Mouse (Mus musculus) hindbrain, embryonic 12.5 days (tissue): ENCODE measurements around the gene Slco3a1. TPM values are rescaled to one million over a fixed set of nuclear protein-coding genes. Genes with fewer than 3 reads are reported as not detected.

ENCODE experiments used
- ATAC-seq: fragments of 200-750 bp; cut with Nextera tagmentation; 2 replicates; pipeline ENCODE4 v1.8.0; 2017; ENCODE audit warnings: moderate TSS enrichment; ENCODE audit not compliant: low FRiP score
- H3K27ac ChIP-seq: fragments of 300-500 bp; sonication (generic); 2 replicates; pipeline ENCODE4 v1.5.1; 2016; ENCODE audit warnings: mild to moderate bottlenecking
- H3K27me3 ChIP-seq: fragments of 300-500 bp; sonication (generic); 2 replicates; pipeline ENCODE4 v1.6.1; 2016; ENCODE audit warnings: mild to moderate bottlenecking
- H3K36me3 ChIP-seq: fragments of 300-500 bp; sonication (generic); 2 replicates; pipeline ENCODE4 v1.6.1; 2016; ENCODE audit warnings: mild to moderate bottlenecking
- H3K4me1 ChIP-seq: fragments of 300-500 bp; sonication (generic); 2 replicates; pipeline ENCODE4 v1.6.1; 2016
- H3K4me2 ChIP-seq: fragments of 300-500 bp; sonication (generic); replicated peaks from 2 replicates; pipeline ENCODE4 v1.6.1; 2016; ENCODE audit warnings: mild to moderate bottlenecking
- H3K4me3 ChIP-seq: fragments of 300-500 bp; sonication (generic); 2 replicates; pipeline ENCODE4 v1.5.1; 2016; ENCODE audit warnings: mild to moderate bottlenecking
- H3K9ac ChIP-seq: fragments of 300-500 bp; sonication (generic); 2 replicates; pipeline ENCODE4 v1.6.1; 2016; ENCODE audit warnings: mild to moderate bottlenecking, moderate library complexity
- H3K9me3 ChIP-seq: fragments of 300-500 bp; sonication (generic); replicated peaks from 2 replicates; pipeline ENCODE4 v1.6.1; 2016; ENCODE audit warnings: mild to moderate bottlenecking
- WGBS: fragments of 180-500 bp; shearing (Covaris S2); methylation state at CpG from one replicate; pipeline ENCODE4 v1.1.7; 2016; 5-methylcytosine and 5-hydroxymethylcytosine counted together
- polyA plus RNA-seq: library from polyadenylated mRNA; unstranded; fragments of >200 nt; fragmentation: Nextera tagmentation; extraction: Ambion mirVana; gene quantifications from 2 replicates; pipeline ENCODE4 v1.2.1, GENCODE M21; 2016

Slco3a1 gene
- polyA plus RNA-seq, 1 experiment from 2014 or later: 16.4 TPM

GRCm38 (mm10) chr7:74546691-74547090 is 7.9 kb downstream of the Slco3a1 start:
- ATAC-seq: no peak
- H3K9ac ChIP-seq: no peak overlapping the region
- H3K27me3 ChIP-seq: peaks cover 6% of the 10 kb centered on the region; the same call in 1 of the 2 replicates
- H3K4me3 ChIP-seq: no peak overlapping the region
- 0 out of 2 replicates have a peak, but pooled peaks cover 5% of the 10 kb centered on the region for H3K4me1 ChIP-seq
- H3K4me2 ChIP-seq: no peak overlapping the region
- H3K27ac ChIP-seq: no peak overlapping the region
- H3K36me3 ChIP-seq: no peaks in the 10 kb centered on the region
- no peaks in the 10 kb centered on the region for H3K9me3 ChIP-seq
- WGBS: 87% methylated on average over 6 of the region's 6 CpGs

- Histone ChIP-seq H3K4me1 (0 out of 2 replicates have a peak, but pooled peaks cover 5% of the 10 kb centered on the region), H3K27ac (no peak overlapping the region), H3K4me2 (no peak overlapping the region), H3K9ac (no peak overlapping the region), H3K36me3 (no peaks in the 10 kb centered on the region), H3K27me3 (no peaks in the 10 kb centered on the region), H3K4me3 (no peak overlapping the region), H3K9me3 (no peaks in the 10 kb centered on the region)
- 80% methylated on average over 6 of the region's 6 CpGs for WGBS
- no peak for ATAC-seq
These were observed 9.0 kb downstream of the Slco3a1 start for GRCm38 (mm10) chr7:74545498-74545990.

- Histone ChIP-seq H3K9ac (no peak overlapping the region), H3K9me3 (no peaks in the 10 kb centered on the region), H3K27me3 (no peaks in the 10 kb centered on the region), H3K36me3 (no peaks in the 10 kb centered on the region), H3K4me3 (no peak overlapping the region), H3K4me1 (no peaks in the 10 kb centered on the region), H3K27ac (no peak overlapping the region), H3K4me2 (no peak overlapping the region)
- ATAC-seq: no peak
- 86% methylated on average over 7 of the region's 7 CpGs for WGBS
These were observed 10.3 kb downstream of the Slco3a1 start for GRCm38 (mm10) chr7:74544306-74544705.

- H3K9ac ChIP-seq: no peak overlapping the region
- H3K27ac ChIP-seq: no peak overlapping the region
- no peak overlapping the region for H3K4me3 ChIP-seq
- no peaks in the 10 kb centered on the region for H3K36me3 ChIP-seq
- no peaks in the 10 kb centered on the region for H3K9me3 ChIP-seq
- no peaks in the 10 kb centered on the region for H3K4me1 ChIP-seq
- no peaks in the 10 kb centered on the region for H3K27me3 ChIP-seq
- H3K4me2 ChIP-seq: no peak overlapping the region
- ATAC-seq: no peak
- WGBS: 75% methylated on average over 4 of the region's 4 CpGs
These were observed 12.6 kb downstream of the Slco3a1 start for GRCm38 (mm10) chr7:74541958-74542357.

GRCm38 (mm10) chr7:74540933-74541725 is 13.5 kb downstream of the Slco3a1 start:
- H3K27me3 ChIP-seq: no peaks in the 10 kb centered on the region
- no peak overlapping the region for H3K9ac ChIP-seq
- no peak overlapping the region for H3K4me2 ChIP-seq
- no peaks in the 10 kb centered on the region for H3K4me1 ChIP-seq
- no peak for ATAC-seq
- H3K36me3 ChIP-seq: no peaks in the 10 kb centered on the region
- 94% methylated on average over 7 of the region's 7 CpGs for WGBS
- H3K9me3 ChIP-seq: no peaks in the 10 kb centered on the region
- no peak overlapping the region for H3K27ac ChIP-seq
- no peak overlapping the region for H3K4me3 ChIP-seq

GRCm38 (mm10) chr7:74536186-74536585 is 18.4 kb downstream of the Slco3a1 start:
- Histone ChIP-seq H3K9me3 (no peaks in the 10 kb centered on the region), H3K4me2 (no peak overlapping the region), H3K4me3 (no peak overlapping the region), H3K27ac (no peak overlapping the region), H3K27me3 (no peaks in the 10 kb centered on the region), H3K4me1 (no peaks in the 10 kb centered on the region), H3K9ac (no peak overlapping the region), H3K36me3 (no peaks in the 10 kb centered on the region)
- WGBS: 77% methylated on average over 4 of the region's 4 CpGs
- no peak for ATAC-seq

GRCm38 (mm10) chr7:74531468-74532097 is 23.0 kb downstream of the Slco3a1 start:
- Histone ChIP-seq H3K9ac (no peak overlapping the region), H3K4me3 (no peak overlapping the region), H3K4me2 (no peak overlapping the region), H3K27me3 (0 out of 2 replicates have a peak, but pooled peaks cover 1% of the 10 kb centered on the region), H3K9me3 (no peaks in the 10 kb centered on the region), H3K27ac (no peak overlapping the region), H3K4me1 (no peaks in the 10 kb centered on the region), H3K36me3 (no peaks in the 10 kb centered on the region)
- no peak for ATAC-seq
- 83% methylated on average over 7 of the region's 7 CpGs for WGBS

GRCm38 (mm10) chr7:74529877-74530276 is 24.7 kb downstream of the Slco3a1 start:
- WGBS: 84% methylated on average over 2 of the region's 2 CpGs
- no peaks in the 10 kb centered on the region for H3K36me3 ChIP-seq
- no peaks in the 10 kb centered on the region for H3K9me3 ChIP-seq
- no peak for ATAC-seq
- no peak overlapping the region for H3K9ac ChIP-seq
- 0 out of 2 replicates have a peak, but pooled peaks cover 16% of the 10 kb centered on the region for H3K27me3 ChIP-seq
- no peak overlapping the region for H3K27ac ChIP-seq
- H3K4me2 ChIP-seq: no peak overlapping the region
- H3K4me3 ChIP-seq: no peak overlapping the region
- H3K4me1 ChIP-seq: no peaks in the 10 kb centered on the region

GRCm38 (mm10) chr7:74529183-74529757 is 25.3 kb downstream of the Slco3a1 start:
- no peak overlapping the region for H3K27ac ChIP-seq
- no peaks in the 10 kb centered on the region for H3K9me3 ChIP-seq
- no peaks in the 10 kb centered on the region for H3K36me3 ChIP-seq
- no peak overlapping the region for H3K4me3 ChIP-seq
- no peak overlapping the region for H3K4me2 ChIP-seq
- H3K9ac ChIP-seq: no peak overlapping the region
- 0 out of 2 replicates have a peak, but pooled peaks cover 2% of the 10 kb centered on the region for H3K4me1 ChIP-seq
- 61% methylated on average over 4 of the region's 4 CpGs for WGBS
- ATAC-seq: no peak
- H3K27me3 ChIP-seq: 0 out of 2 replicates have a peak, but pooled peaks cover 17% of the 10 kb centered on the region

- 89% methylated on average over 5 of the region's 5 CpGs for WGBS
- ATAC-seq: no peak
These were observed 26.4 kb downstream of the Slco3a1 start for GRCm38 (mm10) chr7:74528182-74528581.

GRCm38 (mm10) chr7:74527689-74528088 is 26.9 kb downstream of the Slco3a1 start:
- Histone ChIP-seq H3K9me3 (no peaks in the 10 kb centered on the region), H3K4me2 (no peak overlapping the region), H3K4me1 (peaks cover 8% of the 10 kb centered on the region), H3K27ac (no peak overlapping the region), H3K27me3 (peaks cover 21% of the 10 kb centered on the region), H3K36me3 (no peaks in the 10 kb centered on the region), H3K4me3 (no peak overlapping the region), H3K9ac (no peak overlapping the region)
- WGBS: 83% methylated on average over 6 of the region's 6 CpGs
- no peak for ATAC-seq

More at GRCm38 (mm10) chr7:74528182-74528581, 26.4 kb downstream of the Slco3a1 start:
- no peak overlapping the region for H3K27ac ChIP-seq
- no peak overlapping the region for H3K4me2 ChIP-seq
- H3K9ac ChIP-seq: no peak overlapping the region
- peaks cover 21% of the 10 kb centered on the region for H3K27me3 ChIP-seq
- no peak overlapping the region for H3K4me3 ChIP-seq
- peaks cover 4% of the 10 kb centered on the region; the same call in 1 of the 2 replicates for H3K4me1 ChIP-seq
- H3K9me3 ChIP-seq: no peaks in the 10 kb centered on the region
- no peaks in the 10 kb centered on the region for H3K36me3 ChIP-seq

GRCm38 (mm10) chr7:74526030-74526429 is 28.6 kb downstream of the Slco3a1 start:
- WGBS: 90% methylated on average over 4 of the region's 4 CpGs
- no peak overlapping the region for H3K4me2 ChIP-seq
- peaks cover 11% of the 10 kb centered on the region for H3K4me1 ChIP-seq
- H3K9me3 ChIP-seq: no peaks in the 10 kb centered on the region
- no peak overlapping the region for H3K27ac ChIP-seq
- no peaks in the 10 kb centered on the region for H3K36me3 ChIP-seq
- peaks cover 30% of the 10 kb centered on the region for H3K27me3 ChIP-seq
- H3K9ac ChIP-seq: no peak overlapping the region
- no peak for ATAC-seq
- H3K4me3 ChIP-seq: no peak overlapping the region
